Mouse (Mus musculus) adrenal gland, postnatal 4 days (tissue): ENCODE data around the gene Tenm3. TPM values are rescaled to one million over a fixed set of nuclear protein-coding genes. Genes with fewer than 3 reads are reported as not detected.

Experiments
- DNase-seq, 2 experiments: peaks; one replicate each; pipeline ENCODE4 v3.0.0; 2021 to 2022; ENCODE audit warnings: low spot score in 2 of 2, mixed read lengths in 2 of 2
- total RNA-seq, 2 experiments: library from RNA; stranded (reverse); gene quantifications; 2 replicates each; pipeline ENCODE4 v1.2.3; 2021

Gene Tenm3
- total RNA-seq, 2 experiments from 2014 or later = 34.8 to 38.3 TPM

DNA sequence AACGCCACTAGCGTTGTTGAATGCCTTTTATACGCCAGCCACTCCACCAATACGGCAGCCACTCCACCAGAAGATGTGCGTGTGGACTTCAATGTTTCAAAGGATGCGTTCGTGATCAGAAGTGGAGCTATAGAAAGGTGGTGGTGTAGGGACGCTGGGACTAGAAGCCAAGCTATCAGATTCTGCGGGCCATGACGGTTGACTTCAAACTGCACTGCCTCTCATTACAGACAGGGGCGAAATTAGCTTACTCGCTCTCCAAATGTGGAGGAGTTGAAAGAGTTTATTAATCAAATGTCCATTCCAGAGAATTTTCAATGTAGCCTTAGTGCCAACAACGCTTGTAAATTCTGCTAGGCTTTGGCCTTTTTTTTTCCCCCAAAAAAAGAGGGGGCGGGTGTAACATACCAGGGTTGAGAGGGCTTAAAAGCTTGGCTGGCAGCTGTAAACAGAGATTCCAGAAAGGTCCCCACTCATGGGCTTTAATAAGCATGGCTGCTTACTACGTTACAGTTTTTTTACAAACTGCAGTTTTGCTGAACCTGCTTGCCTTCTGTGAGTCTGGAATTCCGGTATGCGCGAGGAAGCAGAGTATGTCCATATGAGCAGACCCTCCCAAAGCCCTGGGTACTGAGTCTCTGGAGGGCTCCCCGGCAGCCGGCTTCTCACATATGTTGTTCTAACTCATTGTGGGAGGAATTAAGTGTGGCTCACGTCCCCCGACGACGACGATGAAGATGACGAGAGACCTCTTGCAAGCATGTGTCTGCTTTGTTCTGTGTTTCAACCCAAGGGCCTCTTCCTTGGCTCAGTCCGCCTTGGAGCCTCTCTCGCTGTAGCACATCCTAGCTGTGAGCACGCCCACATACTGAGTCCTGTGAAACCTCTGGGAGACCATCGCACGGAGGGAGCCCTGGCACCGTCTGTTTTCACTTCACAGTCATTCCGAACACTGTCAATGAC, 361.8 kb downstream of the Tenm3 start:
- DNase-seq = no peak

DNA sequence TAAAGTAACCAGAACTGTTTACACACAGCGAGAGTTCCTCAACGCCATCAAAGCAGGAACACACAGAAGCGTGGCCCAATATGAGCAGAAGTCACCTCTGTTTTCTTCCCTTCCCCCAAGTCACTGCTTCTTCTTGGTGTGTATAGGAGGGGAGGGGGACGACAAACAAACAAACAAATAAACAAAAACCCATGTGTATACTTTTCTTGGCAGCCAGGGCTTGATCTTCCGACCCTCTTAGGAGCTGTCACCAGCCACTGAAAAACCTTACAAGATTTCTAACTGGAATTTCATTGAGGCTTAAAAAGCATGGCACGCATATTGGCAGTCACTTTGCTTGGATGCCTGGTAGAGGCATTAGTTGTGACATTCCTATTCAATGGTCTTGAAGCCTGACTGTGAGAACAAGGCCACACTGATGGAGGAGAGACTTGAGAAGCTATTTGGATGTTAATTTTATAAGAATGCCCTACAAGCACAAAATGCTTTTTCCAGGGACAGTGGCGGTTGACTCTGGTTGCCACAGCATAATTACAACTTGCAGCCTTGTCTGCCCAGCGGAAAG, 366.3 kb downstream of the Tenm3 start:
- DNase-seq = no peak

DNA sequence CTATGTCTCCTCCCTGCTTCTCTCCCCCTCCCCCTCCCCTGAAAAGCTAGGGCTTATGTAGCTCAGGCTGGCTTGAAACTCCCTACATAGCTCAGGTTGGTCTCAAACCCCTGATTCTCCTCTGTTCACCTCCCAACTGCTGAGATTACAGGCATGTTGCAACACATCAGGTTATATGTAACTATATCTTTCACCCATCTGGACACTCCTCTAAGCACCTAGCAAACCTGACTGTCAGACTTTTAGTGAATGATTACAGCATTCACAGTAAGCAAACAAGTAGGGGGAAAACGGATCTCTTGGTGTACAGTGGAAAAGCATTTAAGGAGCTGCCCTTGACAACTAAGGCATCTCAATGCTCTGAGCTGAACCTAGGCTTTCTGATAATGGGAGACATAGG, 366.9 kb downstream of the Tenm3 start:
- no peak for DNase-seq

DNA sequence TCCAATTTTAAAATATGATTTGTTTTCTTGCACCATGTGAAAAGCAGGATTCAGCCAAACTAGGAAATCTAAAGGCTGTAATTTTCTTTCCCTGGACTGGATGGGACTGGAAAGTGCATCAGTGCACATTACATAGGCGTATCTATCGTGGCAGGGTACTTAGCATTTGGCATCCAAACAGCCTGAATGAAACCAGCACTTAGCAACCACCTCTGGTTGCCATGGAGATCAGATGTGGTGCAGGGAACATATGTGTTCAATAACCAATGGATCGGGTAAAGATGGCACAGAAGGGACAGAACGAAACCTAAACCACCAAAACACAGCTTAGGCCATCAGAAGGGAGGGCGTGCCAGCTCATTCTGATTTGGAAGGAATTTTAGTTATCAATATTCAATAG, 376.1 kb downstream of the Tenm3 start:
- no peak for DNase-seq

DNA sequence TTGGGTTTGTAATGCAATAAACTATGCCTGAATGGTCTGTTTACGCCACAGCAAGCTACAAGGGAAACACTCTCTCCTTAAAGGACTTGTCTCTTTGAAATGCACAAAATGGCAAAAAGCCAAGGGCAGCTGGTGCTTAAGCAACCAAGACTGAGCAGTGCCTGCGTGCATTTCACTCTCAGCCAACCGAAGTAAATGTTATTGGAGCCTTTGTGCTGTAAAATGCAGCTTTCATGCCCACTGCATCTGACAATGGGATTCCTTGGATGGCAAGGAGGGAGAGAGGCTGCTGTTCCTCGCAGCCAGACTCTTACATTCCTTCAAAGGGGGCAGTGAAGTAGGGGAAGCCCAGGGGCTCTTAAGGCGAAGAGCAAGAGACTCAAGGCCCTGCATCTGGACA, 385.4 kb downstream of the Tenm3 start:
- peak in 1 of 2 experiments; percentile 27 for DNase-seq

DNA sequence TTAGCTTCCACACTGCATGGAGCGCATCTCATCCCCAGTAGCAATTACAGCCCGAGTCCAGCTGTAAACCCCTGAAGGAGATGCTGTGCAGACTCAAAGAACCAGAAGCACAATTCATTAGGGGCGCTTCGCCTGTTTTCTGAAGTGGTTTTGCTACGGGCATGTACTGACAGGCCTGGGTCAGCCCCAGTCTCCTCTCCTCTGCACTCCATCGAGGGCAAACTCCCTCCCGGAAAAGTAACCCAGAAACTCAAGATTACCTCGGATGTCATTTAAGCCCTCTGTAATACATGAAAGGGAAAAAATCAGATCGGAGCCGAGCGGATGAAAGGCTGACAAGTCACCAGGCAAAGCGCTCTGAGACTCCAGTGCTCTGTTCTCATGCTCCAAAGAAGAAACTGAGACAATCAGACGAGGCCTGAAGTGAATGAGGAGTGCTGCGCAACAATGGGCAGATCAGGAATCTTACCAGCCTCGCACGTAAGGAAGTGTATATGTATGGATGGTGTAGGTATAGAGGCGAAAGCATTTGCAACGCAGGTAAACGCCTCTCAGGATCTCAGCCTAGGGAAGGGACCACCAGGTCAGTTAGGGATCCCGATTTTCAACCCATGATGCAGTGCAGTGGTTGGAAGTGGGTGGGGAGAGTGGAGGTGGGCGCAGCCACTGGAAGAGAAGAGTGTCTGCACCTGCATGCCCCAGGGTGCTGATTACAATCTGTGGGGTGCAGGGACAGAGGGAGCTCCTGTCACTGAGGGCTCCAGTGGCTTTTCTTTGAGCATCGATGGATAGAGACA, 387.2 kb downstream of the Tenm3 start:
- no peak for DNase-seq

DNA sequence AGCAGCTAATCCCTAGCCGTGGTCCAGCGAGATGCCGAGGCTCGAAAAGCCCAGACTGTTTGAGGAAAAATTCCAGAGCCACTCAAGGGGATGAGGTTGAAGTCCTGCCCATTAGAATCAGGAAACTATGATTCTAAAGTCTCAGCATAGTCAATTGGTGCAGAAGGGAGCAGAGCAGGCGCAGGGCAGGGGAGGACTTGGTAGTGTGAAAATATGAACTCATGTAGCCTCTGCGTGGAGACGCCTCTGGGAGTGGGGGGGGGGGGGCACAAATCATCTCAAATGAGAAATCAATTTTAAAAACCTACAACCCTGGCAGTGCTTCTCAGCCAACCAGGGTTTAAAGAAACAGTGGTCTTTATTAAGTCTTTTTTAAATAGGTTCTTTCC, 392.5 kb downstream of the Tenm3 start:
- no peak for DNase-seq

DNA sequence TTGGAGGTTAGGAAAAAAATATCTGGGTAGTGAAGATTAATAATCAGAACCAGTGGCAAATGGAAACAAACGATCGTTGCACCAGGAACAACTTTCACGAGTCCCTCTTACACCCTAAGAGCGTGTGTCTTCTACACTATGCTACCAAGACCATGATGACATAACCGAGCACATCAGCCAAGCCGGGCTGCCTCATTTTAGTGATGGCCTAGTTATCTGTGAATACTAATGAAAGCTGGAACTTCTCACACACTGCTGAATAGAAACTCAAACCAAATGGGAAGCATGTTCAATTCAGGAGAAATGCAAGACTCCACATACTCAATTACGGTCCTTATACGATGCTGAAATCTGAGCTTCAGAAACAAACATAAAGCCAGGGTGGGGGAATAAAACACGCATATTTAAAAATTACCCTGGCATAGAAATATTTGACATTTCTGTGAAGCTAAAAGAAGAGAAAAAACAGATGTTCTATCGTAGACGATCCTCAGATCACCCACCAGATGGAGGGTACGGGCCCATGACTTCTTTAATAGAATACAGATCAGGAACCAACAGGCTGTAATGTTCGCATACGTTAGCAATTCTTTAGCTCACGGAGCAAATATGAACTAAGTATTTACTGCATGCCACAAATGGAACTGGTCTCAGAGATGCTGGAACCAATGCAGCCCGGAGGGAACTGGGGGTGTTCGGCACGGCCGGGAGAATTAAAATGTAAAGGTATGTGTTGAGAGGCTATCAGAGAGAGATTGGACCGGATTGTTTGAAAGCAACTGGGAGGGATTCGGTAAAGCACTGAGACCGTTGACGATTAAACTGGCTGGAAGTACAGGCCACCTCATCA, 393.1 kb downstream of the Tenm3 start:
- DNase-seq = no peak

DNA sequence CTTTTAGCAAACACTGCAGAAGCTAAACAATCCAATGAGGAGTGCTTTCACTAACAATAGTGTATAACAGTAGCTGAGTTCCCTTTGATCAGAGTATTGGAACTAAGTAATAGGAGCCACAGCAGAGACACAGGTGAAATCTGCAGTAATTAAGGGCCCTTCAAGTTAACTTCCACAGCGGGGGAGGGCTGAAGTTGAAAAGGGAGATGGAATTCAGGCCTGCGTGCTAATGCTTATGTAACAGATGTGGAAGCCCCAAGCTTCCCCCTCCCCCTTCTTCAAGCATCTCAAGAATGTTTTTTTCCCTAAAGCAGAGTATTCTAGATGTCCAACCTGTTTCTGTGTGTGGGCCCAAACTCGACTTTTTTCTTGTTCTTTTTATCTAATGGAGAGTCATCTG, 394.1 kb downstream of the Tenm3 start:
- DNase-seq = no peak

DNA sequence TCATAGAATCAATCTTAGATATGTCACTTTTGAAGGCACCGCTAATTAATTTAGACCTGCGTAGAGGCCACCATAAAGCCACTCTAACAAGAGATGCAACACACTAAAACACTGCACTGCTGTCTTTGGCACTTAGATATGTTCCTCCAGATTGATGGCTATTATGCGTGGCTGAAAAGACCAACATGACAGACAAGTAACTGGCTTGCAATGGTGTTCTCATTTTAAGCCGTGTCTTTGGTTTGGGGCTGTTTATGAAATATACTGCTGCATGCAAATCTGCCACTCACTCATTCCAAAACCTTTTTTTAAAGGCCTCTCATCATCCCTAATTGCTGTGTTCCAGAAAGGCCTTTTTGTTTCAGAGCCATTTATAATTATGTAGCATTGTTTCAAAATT, 398.1 kb downstream of the Tenm3 start:
- DNase-seq = no peak

DNA sequence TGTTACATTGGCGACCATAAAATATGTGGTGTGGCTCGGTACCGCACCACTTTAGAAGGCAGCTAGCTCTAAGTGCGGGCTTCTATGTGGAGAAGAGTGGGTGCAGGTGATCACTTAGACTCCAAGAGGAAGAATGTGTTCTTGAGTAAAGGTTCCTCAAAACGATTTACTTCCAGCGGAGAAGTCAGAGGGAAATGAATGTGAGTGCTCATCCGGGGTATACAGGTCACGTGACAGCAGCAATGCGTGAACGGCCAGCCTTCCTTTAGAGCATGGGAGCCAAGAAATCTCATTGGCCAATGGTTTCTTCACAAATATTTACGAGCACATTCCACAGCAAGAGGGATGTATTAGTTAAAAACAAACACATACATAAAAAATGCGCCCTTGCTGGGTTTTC, 404.3 kb downstream of the Tenm3 start:
- DNase-seq = no peak

DNA sequence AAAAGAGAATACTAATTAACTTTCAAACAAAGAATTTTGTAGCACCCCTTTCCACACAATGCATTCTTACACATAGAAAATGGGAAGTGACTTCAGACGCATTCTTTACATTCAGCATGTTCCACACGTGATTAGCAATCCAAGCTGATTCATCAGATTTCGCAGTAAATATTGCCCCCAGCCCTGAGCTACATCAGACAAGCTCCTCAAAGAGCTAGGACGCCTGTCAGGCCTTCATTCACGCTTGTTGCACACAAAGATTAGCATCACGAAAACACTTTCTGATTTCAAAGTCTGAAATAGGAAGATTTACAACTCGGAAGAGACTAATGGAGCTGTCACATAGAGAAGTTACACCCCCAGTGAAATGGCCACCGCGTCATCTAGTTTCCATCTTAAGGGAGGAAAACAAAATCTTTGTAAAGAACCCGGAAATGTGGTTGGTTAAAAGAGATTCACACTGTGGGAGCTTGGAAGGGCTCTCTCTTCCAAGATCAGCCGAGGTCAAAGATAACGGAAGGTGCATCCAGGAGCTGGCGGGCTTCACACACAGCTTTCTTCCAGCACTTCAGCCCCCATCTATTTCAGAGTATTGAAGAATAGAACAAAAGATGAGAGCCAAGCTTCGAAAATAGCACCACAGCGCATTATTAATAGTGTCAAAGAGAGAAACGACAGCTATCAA, 406.1 kb downstream of the Tenm3 start:
- DNase-seq = no peak

DNA sequence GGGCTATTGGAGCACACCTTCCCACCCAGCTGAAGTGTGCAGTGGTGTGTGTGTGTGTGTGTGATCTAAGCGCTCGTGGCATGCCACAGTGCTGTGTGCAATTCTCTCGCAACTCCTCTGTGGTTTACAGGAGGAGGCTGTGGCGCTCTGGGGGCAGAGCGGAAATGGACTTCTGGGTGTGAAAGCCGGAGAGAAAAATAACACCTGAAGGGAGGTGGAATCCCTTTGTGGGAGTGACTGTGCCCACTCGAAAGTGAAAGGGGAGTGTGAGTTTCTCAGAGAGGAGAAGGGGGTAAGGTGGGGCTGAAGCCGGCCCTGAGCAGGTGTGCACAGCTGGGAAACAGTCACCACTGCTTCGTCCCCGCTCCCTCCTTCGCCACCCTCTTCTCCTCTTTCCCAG, 418.6 kb downstream of the Tenm3 start:
- DNase-seq = no peak

DNA sequence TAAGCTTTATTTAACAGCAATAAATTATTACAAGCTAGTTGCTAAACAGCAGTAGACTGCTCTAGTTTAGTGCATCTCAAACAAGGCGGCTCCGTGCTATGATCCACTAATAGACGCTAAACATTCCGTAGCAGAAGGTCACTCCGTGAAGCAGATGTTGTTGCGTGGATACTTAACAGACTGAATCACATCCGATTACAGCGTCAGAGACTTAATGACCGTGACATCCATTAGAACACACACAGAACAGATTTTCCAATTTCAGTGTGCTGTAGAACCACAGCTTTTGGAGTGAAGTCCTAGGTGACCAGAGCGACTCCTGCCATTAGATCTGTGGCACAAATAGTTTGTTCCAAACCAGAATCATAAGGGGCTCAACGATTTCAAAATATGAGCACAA, 426.0 kb downstream of the Tenm3 start:
- no peak for DNase-seq

DNA sequence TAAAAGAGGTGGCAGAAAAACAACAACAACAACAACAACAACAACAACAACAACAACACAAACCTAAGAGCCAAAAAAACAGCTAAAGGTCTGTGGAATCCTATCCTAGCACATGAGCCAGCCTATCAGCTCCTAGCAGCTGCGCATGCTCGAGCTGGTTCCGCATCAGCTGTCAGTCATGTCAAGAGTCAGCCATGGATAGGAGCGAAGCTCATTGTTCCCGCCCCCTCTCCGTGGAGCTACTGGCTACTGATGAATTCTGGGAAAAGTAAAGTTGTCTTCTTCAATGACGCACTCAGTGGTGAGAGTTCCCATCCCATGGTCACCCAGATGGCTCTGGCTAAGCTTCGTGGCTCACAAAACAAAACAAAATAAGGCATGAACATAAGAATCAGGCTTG, 432.8 kb downstream of the Tenm3 start:
- DNase-seq = no peak

DNA sequence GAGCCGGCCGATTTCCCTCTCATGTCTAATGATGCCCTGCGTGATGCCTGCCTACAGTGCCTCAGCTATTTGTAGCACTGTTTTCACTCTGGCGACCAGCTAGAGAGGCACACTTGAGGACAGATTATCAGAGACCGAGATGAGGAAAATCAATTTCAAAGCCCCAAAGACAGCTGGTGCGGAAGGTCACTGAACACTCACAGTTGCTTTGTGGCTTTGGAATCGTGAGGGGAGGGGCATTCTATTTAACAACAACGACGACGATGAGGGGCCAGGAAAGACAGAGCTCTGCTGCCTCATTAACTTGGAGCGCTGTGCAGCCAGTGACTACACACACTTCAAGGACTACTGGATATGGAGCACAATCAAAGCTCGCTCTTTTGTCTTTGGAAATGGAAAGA, 443.2 kb downstream of the Tenm3 start:
- DNase-seq = no peak

DNA sequence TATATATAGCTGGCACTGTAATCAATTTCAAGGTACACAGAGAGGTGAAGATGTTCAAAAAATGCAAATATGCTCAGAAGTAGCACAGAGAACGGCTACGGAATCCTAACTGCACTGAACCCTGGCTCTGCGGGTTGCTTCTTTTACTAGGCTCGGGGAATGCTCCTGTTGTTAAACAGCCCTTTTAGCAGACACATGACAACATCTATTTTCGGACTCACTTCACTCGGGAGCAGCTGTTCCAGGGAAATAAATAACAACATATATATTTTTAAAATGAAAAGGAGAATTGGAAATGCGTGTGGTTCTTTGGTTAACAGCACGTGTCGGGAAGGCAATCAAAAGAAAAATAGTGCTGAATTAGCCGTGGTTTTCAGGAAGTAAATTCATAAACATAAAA, 457.9 kb downstream of the Tenm3 start:
- DNase-seq = no peak

DNA sequence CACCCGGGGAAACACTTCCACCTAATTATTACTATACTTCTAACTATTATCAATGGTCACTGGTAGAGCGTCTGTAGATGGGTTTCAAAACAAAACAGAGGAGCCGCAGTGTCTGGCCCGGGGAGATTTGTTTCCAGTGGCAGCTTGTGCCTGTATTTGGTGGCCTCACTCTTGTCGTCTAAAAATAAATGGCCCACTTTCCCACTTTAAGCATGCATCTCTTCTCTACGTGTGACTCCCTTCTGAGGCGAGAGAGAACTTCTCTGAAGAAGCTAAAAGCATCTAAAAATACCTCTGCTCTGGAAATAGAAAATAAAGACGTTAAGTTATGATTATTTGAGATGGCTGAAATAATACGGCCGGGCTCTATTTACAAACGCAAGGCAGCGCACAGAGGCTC, 463.7 kb downstream of the Tenm3 start:
- DNase-seq = no peak

DNA sequence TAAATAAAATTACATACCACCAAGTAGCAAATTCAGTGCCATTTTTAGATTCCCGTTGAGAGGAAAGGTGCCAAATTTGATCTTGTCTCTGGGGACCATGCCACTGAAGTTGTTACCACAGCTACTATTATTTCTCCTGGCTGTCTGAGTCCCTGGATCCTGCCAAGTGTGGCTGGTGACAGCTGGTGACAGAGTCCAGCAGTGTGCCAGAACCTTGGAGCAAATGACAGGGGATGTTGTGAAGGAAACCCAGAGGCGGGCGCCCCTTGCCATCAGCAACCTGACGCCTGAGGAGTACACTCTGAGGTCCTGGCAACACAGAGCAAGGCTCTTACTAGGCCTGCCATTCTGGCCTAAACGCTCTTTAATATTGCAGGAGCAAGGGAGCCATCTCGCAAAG, 467.0 kb downstream of the Tenm3 start:
- no peak for DNase-seq

DNA sequence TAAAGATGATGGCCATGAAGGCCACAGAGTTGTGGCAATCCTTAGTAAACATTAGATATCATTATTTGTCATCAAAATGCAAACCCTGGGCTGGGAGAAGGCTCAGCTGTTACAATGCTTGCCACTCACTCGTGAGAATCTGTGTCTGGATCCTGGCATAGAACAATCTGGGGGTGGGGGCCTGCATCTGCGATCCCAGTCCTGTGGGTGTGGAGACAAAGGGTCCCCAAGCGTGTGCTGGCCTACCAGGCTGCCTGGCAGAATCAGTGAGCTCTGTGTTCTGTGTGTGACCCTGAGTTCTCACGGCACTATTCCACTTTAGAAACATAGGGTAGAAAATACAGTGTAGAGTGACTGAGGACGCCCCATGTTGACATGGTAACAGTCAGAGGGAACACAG, 468.6 kb downstream of the Tenm3 start:
- no peak for DNase-seq

DNA sequence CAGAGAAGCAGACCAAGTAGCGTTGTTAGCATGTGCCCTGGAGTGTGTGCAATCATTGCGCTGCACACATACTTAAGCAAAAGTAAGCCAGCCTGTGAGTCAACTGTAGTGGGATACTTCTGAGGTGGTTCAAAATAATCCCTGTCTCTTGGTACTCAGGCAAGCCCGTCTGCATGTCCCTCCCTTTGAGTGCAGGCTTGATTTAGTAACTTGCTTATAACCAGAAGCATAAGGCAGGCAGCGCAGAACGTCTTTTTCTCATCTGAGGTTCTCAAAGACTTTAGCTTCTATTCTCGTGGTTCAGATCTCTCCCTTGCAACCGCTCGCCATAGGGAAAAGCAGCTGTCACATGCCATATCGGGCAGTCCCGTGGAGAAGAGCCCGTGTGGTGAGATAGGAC, 470.3 kb downstream of the Tenm3 start:
- DNase-seq = no peak
